Mouse (Mus musculus) heart, embryonic 12.5 days (tissue): Measurements from ENCODE around the gene Nek8. TPM values are rescaled to one million over a fixed set of nuclear protein-coding genes. Genes with fewer than 3 reads are reported as not detected.

Experiments
- ATAC-seq: fragments of 200-750 bp; cut with Nextera tagmentation; 2 replicates; pipeline ENCODE4 v1.8.0; 2017; ENCODE audit warnings: moderate TSS enrichment, moderate library complexity; ENCODE audit not compliant: insufficient number of reproducible peaks, low FRiP score
- H3K27ac ChIP-seq: fragments of 300-500 bp; sonication (generic); 2 replicates; pipeline ENCODE4 v1.5.1; 2016; ENCODE audit warnings: mild to moderate bottlenecking, moderate library complexity; ENCODE audit not compliant: poor library complexity, severe bottlenecking
- H3K27me3 ChIP-seq: fragments of 300-500 bp; sonication (generic); replicated peaks from 2 replicates; pipeline ENCODE4 v1.6.1; 2016; ENCODE audit warnings: mild to moderate bottlenecking, moderate library complexity
- H3K36me3 ChIP-seq: fragments of 300-500 bp; sonication (generic); 2 replicates; pipeline ENCODE4 v1.6.1; 2016; ENCODE audit warnings: mild to moderate bottlenecking, moderate library complexity
- H3K4me1 ChIP-seq: fragments of 300-500 bp; sonication (generic); replicated peaks from 2 replicates; pipeline ENCODE4 v1.6.1; 2016; ENCODE audit warnings: mild to moderate bottlenecking
- H3K4me2 ChIP-seq: fragments of 300-500 bp; sonication (generic); 2 replicates; pipeline ENCODE4 v1.6.1; 2016; ENCODE audit warnings: mild to moderate bottlenecking, moderate library complexity
- H3K4me3 ChIP-seq: fragments of 300-500 bp; sonication (generic); 2 replicates; pipeline ENCODE4 v1.5.1; 2016; ENCODE audit warnings: mild to moderate bottlenecking
- H3K9ac ChIP-seq: fragments of 300-500 bp; sonication (generic); 2 replicates; pipeline ENCODE4 v1.6.1; 2016; ENCODE audit warnings: mild to moderate bottlenecking, moderate library complexity
- H3K9me3 ChIP-seq: fragments of 300-500 bp; sonication (generic); replicated peaks from 2 replicates; pipeline ENCODE4 v1.6.1; 2016; ENCODE audit warnings: mild to moderate bottlenecking, moderate library complexity
- WGBS: fragments of 180-500 bp; shearing (Covaris S2); methylation state at CpG from one replicate; pipeline ENCODE4 v1.1.7; 2016; 5-methylcytosine and 5-hydroxymethylcytosine counted together
- polyA plus RNA-seq: library from polyadenylated mRNA; unstranded; fragments of >200 nt; fragmentation: Nextera tagmentation; extraction: Ambion mirVana; gene quantifications from 2 replicates; pipeline ENCODE4 v1.2.1, GENCODE M21; 2016

The Nek8 gene
- polyA plus RNA-seq, 1 experiment from 2014 or later = 12.1 TPM

DNA sequence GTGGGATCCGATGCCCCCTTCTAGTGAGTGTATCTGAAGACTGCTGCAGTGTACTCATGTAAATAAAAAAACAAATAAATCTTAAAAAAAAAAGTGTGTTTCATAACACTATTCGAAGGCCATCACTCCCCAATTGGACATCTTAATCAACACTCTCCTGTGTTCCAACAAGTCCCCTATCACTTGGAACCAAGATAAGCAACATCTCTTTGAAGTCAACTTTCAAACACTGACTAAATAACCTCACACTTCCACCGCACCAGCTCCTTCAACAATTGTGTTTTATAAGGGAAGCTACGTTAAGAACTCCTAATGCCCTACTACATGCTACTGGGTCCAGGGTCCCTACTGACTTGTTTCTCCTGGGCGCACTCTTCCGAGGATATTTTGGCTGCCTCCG, 6.0 kb upstream of the Nek8 start:
- H3K27me3 ChIP-seq = no peaks in the 10 kb centered on the region
- no peaks in the 10 kb centered on the region for H3K9me3 ChIP-seq
- H3K4me2 ChIP-seq = peak overlapping the region; percentile 67
- peak overlapping the region; percentile 95 for H3K4me3 ChIP-seq
- no peak for ATAC-seq
- peak overlapping the region; percentile 97 for H3K9ac ChIP-seq
- peaks cover 30% of the 10 kb centered on the region for H3K36me3 ChIP-seq
- H3K4me1 ChIP-seq = peaks cover 30% of the 10 kb centered on the region
- H3K27ac ChIP-seq = peak overlapping the region; percentile 91
- 4% methylated on average over 7 of the region's 7 CpGs for WGBS

DNA sequence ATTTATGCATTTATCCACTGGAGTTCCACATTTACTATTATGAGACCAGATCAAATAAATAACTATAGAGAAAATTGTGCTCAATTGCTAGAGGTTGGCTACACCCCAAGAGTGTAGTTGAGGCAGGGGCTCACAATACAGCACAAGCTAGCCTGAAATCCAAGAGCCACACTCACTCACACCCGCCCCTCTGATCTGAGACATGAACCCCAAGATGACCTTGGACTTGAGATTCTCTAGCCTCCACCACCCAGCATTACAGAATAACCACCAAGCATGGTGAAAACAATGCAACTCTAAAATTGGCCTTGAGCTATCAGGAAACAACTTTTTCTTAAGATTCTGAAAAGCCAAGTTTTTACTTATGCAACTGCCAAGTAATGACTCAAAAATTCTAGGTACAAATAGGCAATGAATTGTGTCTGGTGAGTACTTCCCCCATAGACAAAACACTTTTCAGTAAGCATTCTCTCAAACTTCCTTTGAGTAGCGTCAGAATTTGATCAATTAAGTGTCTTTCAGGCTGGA, 5.4 kb upstream of the Nek8 start:
- Histone ChIP-seq H3K4me2 (peak overlapping the region; percentile 67), H3K36me3 (peaks cover 30% of the 10 kb centered on the region), H3K4me3 (peak overlapping the region; percentile 95), H3K4me1 (peaks cover 30% of the 10 kb centered on the region), H3K9me3 (no peaks in the 10 kb centered on the region), H3K9ac (peak overlapping the region; percentile 97; the same call in 1 of the 2 replicates), H3K27me3 (no peaks in the 10 kb centered on the region), H3K27ac (no peak overlapping the region)
- WGBS = 42% methylated on average over 2 of the region's 2 CpGs
- ATAC-seq = no peak

- H3K4me2 ChIP-seq = peak overlapping the region; percentile 88
- peaks cover 30% of the 10 kb centered on the region for H3K36me3 ChIP-seq
- 60% methylated on average over 6 of the region's 6 CpGs for WGBS
- no peak overlapping the region for H3K4me3 ChIP-seq
- ATAC-seq = no peak
- peak overlapping the region; percentile 83; the same call in 1 of the 2 replicates for H3K9ac ChIP-seq
- peaks cover 34% of the 10 kb centered on the region for H3K4me1 ChIP-seq
- no peak overlapping the region for H3K27ac ChIP-seq
- H3K9me3 ChIP-seq = no peaks in the 10 kb centered on the region
- no peaks in the 10 kb centered on the region for H3K27me3 ChIP-seq
Measured at GRCm38 (mm10) chr11:78180081-78180761, 3.7 kb upstream of the Nek8 start.

DNA sequence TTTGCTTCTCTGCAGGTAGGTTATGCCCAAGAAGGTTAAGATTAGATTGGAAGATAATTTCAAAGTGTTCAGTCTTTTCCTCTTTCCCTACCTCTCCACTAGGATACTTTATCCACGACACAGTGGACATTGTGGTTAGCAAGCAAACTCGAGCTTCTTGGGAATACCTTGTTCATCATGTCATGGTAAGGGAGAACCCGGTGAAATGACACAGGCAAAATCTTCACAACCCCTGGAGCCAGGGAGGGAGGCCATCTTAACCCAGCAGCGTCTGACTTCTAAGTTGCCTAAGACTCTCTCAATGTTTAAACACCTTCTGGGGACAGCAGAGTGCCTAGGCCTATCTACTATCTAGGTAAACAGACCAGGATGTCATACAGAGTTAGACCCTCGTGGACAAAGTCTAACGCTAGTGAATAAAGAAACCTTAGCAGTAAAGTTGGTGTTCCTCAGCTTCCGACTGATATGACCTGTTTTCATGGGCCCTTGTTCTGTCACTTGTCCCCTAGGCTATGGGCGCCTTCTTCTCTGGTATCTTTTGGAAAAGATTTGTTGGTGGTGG, 3.0 kb upstream of the Nek8 start:
- Histone ChIP-seq H3K9ac (peak overlapping the region; percentile 83), H3K36me3 (peaks cover 30% of the 10 kb centered on the region), H3K4me3 (peak overlapping the region; percentile 59), H3K4me1 (peaks cover 34% of the 10 kb centered on the region), H3K4me2 (peak overlapping the region; percentile 88), H3K27ac (peak overlapping the region; percentile 93), H3K9me3 (no peaks in the 10 kb centered on the region), H3K27me3 (no peaks in the 10 kb centered on the region)
- WGBS = 22% methylated on average over 8 of the region's 8 CpGs
- ATAC-seq = no peak

GRCm38 (mm10) chr11:78178859-78179437, 2.5 kb upstream of the Nek8 start:
- H3K27ac ChIP-seq = peak overlapping the region; percentile 93
- H3K4me1 ChIP-seq = peaks cover 34% of the 10 kb centered on the region
- H3K4me2 ChIP-seq = peak overlapping the region; percentile 88
- WGBS = under 1% methylated on average over 29 of the region's 29 CpGs
- H3K36me3 ChIP-seq = peaks cover 30% of the 10 kb centered on the region
- peak; percentile 5 for ATAC-seq
- peak overlapping the region; percentile 83 for H3K9ac ChIP-seq
- H3K27me3 ChIP-seq = no peaks in the 10 kb centered on the region
- H3K4me3 ChIP-seq = peak overlapping the region; percentile 59
- H3K9me3 ChIP-seq = no peaks in the 10 kb centered on the region

DNA sequence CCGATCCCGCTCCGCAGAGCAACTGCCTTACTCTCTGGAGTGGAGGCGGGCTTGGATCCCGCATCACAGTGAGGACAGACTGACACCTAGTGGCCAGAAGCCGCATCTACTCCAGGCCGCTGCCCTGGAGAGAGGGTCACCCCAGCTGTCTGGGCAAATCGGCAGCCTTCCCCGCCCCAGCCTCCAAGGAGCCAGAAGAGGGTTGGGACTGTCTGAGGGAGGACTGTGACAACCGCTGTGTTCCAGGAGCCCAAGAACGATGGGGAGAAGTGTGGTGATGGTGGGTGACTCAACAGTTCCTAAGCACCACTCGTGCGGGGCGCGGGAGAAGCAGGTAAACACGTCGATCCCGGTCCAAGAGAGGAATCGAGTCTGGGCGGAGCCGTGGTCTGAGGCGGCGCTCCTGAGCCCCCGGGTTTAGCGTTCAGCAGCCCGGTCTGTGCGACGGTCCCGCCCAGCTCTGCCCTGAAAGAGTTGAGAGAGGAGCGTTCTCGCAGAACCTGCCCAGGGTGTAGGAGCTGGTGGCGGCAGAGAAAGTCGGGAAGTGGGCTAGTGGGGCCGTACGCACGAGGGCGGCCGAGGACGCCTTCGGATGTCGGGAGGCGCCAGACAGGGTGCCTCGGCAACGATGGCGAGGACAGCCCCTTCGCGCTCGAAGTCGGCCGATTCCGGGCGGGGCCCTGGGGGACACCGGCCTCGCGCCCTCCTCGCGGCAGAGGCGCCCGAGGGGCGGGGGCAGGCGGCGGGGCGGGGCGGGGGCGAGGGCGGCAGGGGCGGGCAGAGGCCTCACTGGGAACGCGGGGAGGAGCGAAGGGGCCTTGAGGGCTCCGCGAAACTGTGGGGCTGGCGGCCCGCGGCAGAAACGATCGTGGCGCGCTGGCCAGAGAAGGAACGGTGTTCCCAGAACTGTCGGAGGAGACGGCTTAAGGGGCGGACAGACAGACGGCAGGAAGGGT, 1.7 kb upstream of the Nek8 start:
- peaks cover 34% of the 10 kb centered on the region for H3K4me1 ChIP-seq
- peak overlapping the region; percentile 59 for H3K4me3 ChIP-seq
- peak overlapping the region; percentile 93 for H3K27ac ChIP-seq
- H3K4me2 ChIP-seq = peak overlapping the region; percentile 88
- no peaks in the 10 kb centered on the region for H3K27me3 ChIP-seq
- H3K9ac ChIP-seq = peak overlapping the region; percentile 83
- WGBS = under 1% methylated on average over 82 of the region's 84 CpGs
- peaks cover 30% of the 10 kb centered on the region for H3K36me3 ChIP-seq
- H3K9me3 ChIP-seq = no peaks in the 10 kb centered on the region
- peak; percentile 89 for ATAC-seq

GRCm38 (mm10) chr11:78177437-78177836, 962 bp upstream of the Nek8 start:
- H3K4me3 ChIP-seq = peak overlapping the region; percentile 59
- WGBS = under 1% methylated on average over 10 of the region's 10 CpGs
- H3K9ac ChIP-seq = peak overlapping the region; percentile 83
- no peaks in the 10 kb centered on the region for H3K9me3 ChIP-seq
- H3K4me2 ChIP-seq = peak overlapping the region; percentile 88
- H3K27me3 ChIP-seq = no peaks in the 10 kb centered on the region
- H3K4me1 ChIP-seq = peaks cover 37% of the 10 kb centered on the region
- peak overlapping the region; percentile 93 for H3K27ac ChIP-seq
- peak; percentile 25; the same call in 1 of the 2 replicates for ATAC-seq
- peaks cover 34% of the 10 kb centered on the region for H3K36me3 ChIP-seq

DNA sequence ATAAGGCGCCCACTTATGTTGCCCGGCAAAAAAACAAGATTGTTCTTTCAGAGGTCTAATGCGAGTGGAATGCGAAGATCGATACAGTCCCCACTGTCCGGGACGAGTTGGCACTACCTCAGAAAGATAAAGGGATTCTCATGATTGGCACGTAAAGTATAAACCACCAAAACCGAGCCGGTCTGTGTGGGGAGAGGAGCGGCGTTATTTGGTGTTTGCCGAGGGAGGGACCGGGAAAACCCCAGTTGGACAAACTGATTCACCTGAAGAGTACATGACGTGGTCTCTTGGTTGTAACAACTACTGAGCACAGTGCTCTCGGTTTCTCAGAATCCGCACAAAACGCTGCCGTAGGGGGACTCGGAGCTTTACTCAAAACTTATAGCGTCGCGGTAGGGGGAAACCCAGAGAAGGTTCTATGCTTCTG, 443 bp upstream of the Nek8 start:
- H3K27me3 ChIP-seq = no peaks in the 10 kb centered on the region
- H3K27ac ChIP-seq = peak overlapping the region; percentile 93
- under 1% methylated on average over 23 of the region's 23 CpGs for WGBS
- H3K4me1 ChIP-seq = peaks cover 32% of the 10 kb centered on the region
- peak overlapping the region; percentile 88 for H3K4me2 ChIP-seq
- peak overlapping the region; percentile 83 for H3K9ac ChIP-seq
- H3K36me3 ChIP-seq = peaks cover 30% of the 10 kb centered on the region
- peak overlapping the region; percentile 59 for H3K4me3 ChIP-seq
- no peaks in the 10 kb centered on the region for H3K9me3 ChIP-seq
- ATAC-seq = no peak

- no peak for ATAC-seq
- WGBS = 11% methylated on average over 10 of the region's 10 CpGs
- Histone ChIP-seq H3K4me1 (peaks cover 27% of the 10 kb centered on the region), H3K36me3 (peaks cover 24% of the 10 kb centered on the region), H3K27me3 (no peaks in the 10 kb centered on the region), H3K9ac (peak overlapping the region; percentile 83; the same call in 1 of the 2 replicates), H3K4me3 (peak overlapping the region; percentile 59), H3K27ac (peak overlapping the region; percentile 93), H3K4me2 (peak overlapping the region; percentile 88), H3K9me3 (no peaks in the 10 kb centered on the region)
Measured at GRCm38 (mm10) chr11:78175771-78176401, 589 bp downstream of the Nek8 start.

DNA sequence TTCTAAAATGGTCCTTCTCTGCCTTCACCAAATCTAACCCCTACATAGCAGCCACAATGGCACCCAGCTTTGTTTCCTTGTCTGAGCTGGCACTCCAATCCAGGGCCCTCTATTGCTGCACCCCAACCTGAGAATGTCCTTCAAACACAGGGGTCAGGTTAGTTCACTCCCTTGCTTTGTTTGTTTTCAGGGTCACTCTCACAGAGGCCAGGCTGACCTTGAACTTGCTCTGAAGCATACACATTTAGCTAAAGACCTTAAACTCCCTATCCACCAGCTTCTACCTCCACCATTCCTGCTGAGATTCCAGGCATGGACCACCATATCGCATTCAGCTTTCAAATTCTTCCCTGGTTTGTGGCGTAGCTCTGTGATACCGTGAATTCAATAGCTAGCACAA, 2.0 kb downstream of the Nek8 start:
- no peak for ATAC-seq
- Histone ChIP-seq H3K27ac (no peak overlapping the region), H3K4me2 (no peak overlapping the region), H3K27me3 (no peaks in the 10 kb centered on the region), H3K9me3 (no peaks in the 10 kb centered on the region), H3K36me3 (peaks cover 14% of the 10 kb centered on the region), H3K4me3 (no peak overlapping the region), H3K4me1 (peaks cover 13% of the 10 kb centered on the region), H3K9ac (no peak overlapping the region)
- 96% methylated on average over 3 of the region's 3 CpGs for WGBS
